Mouse (Mus musculus) limb, embryonic 14.5 days (tissue): Measurements from ENCODE around the gene Trh. TPM values are rescaled to one million over a fixed set of nuclear protein-coding genes. Genes with fewer than 3 reads are reported as not detected.

Experiments
- ATAC-seq: fragments of 200-750 bp; cut with Nextera tagmentation; 2 replicates; pipeline ENCODE4 v1.8.0; 2017; ENCODE audit warnings: low read depth, moderate number of reproducible peaks, moderate TSS enrichment; ENCODE audit not compliant: low FRiP score
- DNase-seq: peaks from one replicate; pipeline ENCODE4 v3.0.0-alpha.2; 2015; ENCODE audit warnings: low spot score
- H3K27ac ChIP-seq: fragments of 300-500 bp; sonication (generic); replicated peaks from 2 replicates; pipeline ENCODE4 v1.5.1; 2014; ENCODE audit warnings: low read depth, mild to moderate bottlenecking, low read length, moderate library complexity, mixed read lengths
- H3K27me3 ChIP-seq: fragments of 300-500 bp; sonication (generic); 2 replicates; pipeline ENCODE4 v1.6.1; 2014; ENCODE audit warnings: low read length, mixed read lengths; ENCODE audit not compliant: control insufficient read depth, insufficient read depth
- H3K36me3 ChIP-seq: fragments of 300-500 bp; sonication (generic); 2 replicates; pipeline ENCODE4 v1.6.1; 2014; ENCODE audit warnings: mild to moderate bottlenecking, low read length, moderate library complexity, mixed read lengths; ENCODE audit not compliant: control insufficient read depth, insufficient read depth
- H3K4me1 ChIP-seq: fragments of 300-500 bp; sonication (generic); 2 replicates; pipeline ENCODE4 v1.6.1; 2014; ENCODE audit warnings: antibody characterized with exemption, low read length, mixed read lengths; ENCODE audit not compliant: control insufficient read depth, insufficient read depth
- H3K4me2 ChIP-seq: fragments of 300-500 bp; sonication (generic); replicated peaks from 2 replicates; pipeline ENCODE4 v1.6.1; 2014; ENCODE audit warnings: low read depth, mild to moderate bottlenecking, low read length, moderate library complexity; ENCODE audit not compliant: severe bottlenecking
- H3K4me3 ChIP-seq: fragments of 300-500 bp; sonication (generic); replicated peaks from 2 replicates; pipeline ENCODE4 v1.5.1; 2014; ENCODE audit warnings: low read length
- H3K9ac ChIP-seq: fragments of 300-500 bp; sonication (generic); 2 replicates; pipeline ENCODE4 v1.6.1; 2014; ENCODE audit warnings: mild to moderate bottlenecking, low read depth, low read length, moderate library complexity; ENCODE audit not compliant: severe bottlenecking
- H3K9me3 ChIP-seq: fragments of 300-500 bp; sonication (generic); 2 replicates; pipeline ENCODE4 v1.6.1; 2016; ENCODE audit warnings: low read length; ENCODE audit not compliant: control insufficient read depth
- POLR2A ChIP-seq: fragments of 200-500 bp; IDR thresholded peaks from 2 replicates; pipeline ENCODE4 v1.8.0; 2012; ENCODE audit warnings: inconsistent platforms, mild to moderate bottlenecking, moderate library complexity, borderline replicate concordance; ENCODE audit not compliant: insufficient read depth, insufficient read length; ENCODE audit errors: extremely low read depth
- WGBS: fragments of 180-500 bp; shearing (Covaris S2); extraction: QIAGEN DNeasy Blood & Tissue Kit; methylation state at CpG from one replicate; pipeline ENCODE4 v1.1.7; 2014; 5-methylcytosine and 5-hydroxymethylcytosine counted together
- polyA plus RNA-seq, 2 experiments: library from polyadenylated mRNA; depleted of rRNA in 1 of 2; stranded (reverse) in 1 of 2; unstranded in 1 of 2; fragments of >200 nt; fragmentation: Nextera tagmentation in 1 of 2; extraction: Ambion mirVana in 1 of 2; gene quantifications; 2 replicates each; pipeline versions ENCODE4 v1.2.1 to v1.2.3; 2012 to 2014

Gene Trh
- polyA plus RNA-seq, 2 experiments = 0.18 TPM; not detected in 1

DNA sequence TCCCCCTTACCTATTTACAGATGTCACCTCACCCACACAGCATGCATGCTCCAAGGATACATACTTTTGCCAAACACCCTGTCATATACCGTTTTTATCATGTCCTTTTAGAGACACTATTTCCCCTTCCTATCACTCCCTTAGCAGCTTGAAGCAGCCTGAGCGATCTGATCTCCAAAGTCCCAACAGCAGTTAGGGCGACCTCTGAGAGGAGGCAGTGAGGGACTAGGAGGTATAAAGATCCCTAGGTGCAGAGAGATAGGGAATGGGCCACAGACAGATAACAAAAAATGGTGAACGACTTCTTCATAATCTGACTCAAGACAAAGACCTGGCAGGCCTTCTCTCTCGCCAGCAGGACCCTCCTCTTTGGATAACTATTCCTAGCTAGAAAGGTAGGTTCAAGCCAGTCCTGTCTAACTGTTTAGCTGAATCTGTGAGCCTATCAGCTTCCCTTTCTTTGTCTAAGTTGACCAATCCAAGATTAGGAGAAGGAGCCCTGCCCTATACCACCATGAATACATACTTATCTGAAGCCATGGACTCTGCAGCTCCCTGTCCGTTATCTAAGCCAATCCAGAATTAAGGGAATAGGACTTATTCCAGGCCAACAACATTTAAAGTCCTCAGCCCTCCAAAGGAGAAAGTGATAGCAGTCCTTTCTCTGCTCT, 29.3 kb upstream of the Trh start:
- TF ChIP-seq POLR2A = no peak
- ATAC-seq (no peak), DNase-seq (no peak)
- H3K9me3 ChIP-seq = no peaks in the 10 kb centered on the region
- no peak overlapping the region for H3K4me2 ChIP-seq
- WGBS = 79% methylated on average over 6 of the region's 6 CpGs
- no peak overlapping the region for H3K4me3 ChIP-seq
- H3K4me1 ChIP-seq = no peaks in the 10 kb centered on the region
- H3K9ac ChIP-seq = no peak overlapping the region
- no peaks in the 10 kb centered on the region for H3K36me3 ChIP-seq
- H3K27me3 ChIP-seq = no peaks in the 10 kb centered on the region
- no peak overlapping the region for H3K27ac ChIP-seq

DNA sequence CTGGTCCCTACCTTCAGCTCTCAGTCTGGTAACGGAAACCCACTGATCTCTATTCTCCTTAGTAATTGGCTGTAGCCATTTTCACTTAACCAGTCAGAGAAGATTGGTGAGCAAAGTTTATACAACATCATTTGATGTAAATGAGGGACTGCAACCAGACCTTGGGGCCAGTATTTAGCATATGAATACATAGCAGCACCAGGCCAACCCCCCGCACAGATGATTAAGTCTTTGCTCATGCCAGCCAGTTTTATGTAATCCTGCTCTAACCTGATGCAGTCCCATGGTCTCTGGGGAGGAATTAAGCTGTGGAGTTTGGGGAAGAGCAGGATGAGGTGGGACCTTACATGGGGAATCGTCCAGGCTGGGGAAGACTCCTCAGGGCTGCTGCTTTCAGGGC, 28.2 kb upstream of the Trh start:
- WGBS = 62% methylated on average over 3 of the region's 3 CpGs
- no peak overlapping the region for H3K9ac ChIP-seq
- no peak overlapping the region for H3K4me2 ChIP-seq
- H3K9me3 ChIP-seq = no peaks in the 10 kb centered on the region
- no peaks in the 10 kb centered on the region for H3K27me3 ChIP-seq
- H3K4me3 ChIP-seq = no peak overlapping the region
- no peak for TF ChIP-seq POLR2A
- ATAC-seq (no peak), DNase-seq (no peak)
- no peak overlapping the region for H3K27ac ChIP-seq
- no peaks in the 10 kb centered on the region for H3K36me3 ChIP-seq
- no peaks in the 10 kb centered on the region for H3K4me1 ChIP-seq

DNA sequence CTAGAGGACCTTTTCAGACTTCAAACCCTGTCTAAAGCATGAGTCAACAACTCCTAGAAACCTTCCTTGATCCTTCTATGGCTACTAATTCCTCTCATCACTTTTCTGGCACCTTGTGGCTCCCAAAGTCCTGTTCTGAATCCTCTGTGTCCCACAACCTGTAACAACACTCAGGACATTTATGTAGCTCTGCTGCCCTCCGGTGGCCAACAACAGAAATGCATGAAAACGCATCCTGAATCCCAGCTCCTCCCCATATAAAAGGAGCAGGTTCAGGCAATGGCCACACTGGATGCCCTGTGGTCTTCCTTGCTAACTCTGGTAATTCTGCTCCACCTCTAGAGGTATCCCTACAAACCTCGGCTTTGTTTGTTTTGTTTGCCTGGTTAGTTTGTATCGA, 24.6 kb upstream of the Trh start:
- H3K27me3 ChIP-seq = no peaks in the 10 kb centered on the region
- no peak overlapping the region for H3K4me3 ChIP-seq
- no peak overlapping the region for H3K27ac ChIP-seq
- no peak overlapping the region for H3K4me2 ChIP-seq
- ATAC-seq = no peak
- H3K9me3 ChIP-seq = no peaks in the 10 kb centered on the region
- H3K4me1 ChIP-seq = no peaks in the 10 kb centered on the region
- WGBS = 10% methylated on average over 4 of the region's 4 CpGs
- no peak overlapping the region for H3K9ac ChIP-seq
- no peak for TF ChIP-seq POLR2A
- H3K36me3 ChIP-seq = no peaks in the 10 kb centered on the region
- DNase-seq = peak; percentile 71

DNA sequence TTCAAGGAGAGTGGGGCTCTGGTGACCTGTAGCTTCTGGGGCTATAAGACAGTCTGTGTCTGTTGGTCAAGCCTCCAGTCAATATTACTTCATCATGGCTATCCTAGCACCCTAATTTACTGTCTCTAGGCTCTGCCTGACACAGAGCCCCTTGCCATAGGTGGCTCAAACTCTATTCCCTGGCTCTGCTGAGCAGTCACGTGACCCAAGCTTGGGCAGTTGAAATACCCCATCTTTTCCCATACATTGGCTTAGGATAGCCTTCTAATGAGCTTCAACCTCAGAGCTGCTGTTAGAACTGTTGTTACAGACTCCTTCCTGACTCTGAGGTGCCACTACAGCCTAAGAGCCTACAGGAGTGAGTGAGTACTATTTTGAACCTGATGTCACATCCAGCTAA, 23.6 kb upstream of the Trh start:
- no peaks in the 10 kb centered on the region for H3K4me1 ChIP-seq
- no peak overlapping the region for H3K9ac ChIP-seq
- H3K27ac ChIP-seq = no peak overlapping the region
- ATAC-seq (no peak), DNase-seq (no peak)
- no peaks in the 10 kb centered on the region for H3K9me3 ChIP-seq
- H3K36me3 ChIP-seq = no peaks in the 10 kb centered on the region
- no peaks in the 10 kb centered on the region for H3K27me3 ChIP-seq
- no peak overlapping the region for H3K4me2 ChIP-seq
- no peak overlapping the region for H3K4me3 ChIP-seq
- 56% methylated on average over 1 of the region's 1 CpGs for WGBS
- TF ChIP-seq POLR2A = no peak

DNA sequence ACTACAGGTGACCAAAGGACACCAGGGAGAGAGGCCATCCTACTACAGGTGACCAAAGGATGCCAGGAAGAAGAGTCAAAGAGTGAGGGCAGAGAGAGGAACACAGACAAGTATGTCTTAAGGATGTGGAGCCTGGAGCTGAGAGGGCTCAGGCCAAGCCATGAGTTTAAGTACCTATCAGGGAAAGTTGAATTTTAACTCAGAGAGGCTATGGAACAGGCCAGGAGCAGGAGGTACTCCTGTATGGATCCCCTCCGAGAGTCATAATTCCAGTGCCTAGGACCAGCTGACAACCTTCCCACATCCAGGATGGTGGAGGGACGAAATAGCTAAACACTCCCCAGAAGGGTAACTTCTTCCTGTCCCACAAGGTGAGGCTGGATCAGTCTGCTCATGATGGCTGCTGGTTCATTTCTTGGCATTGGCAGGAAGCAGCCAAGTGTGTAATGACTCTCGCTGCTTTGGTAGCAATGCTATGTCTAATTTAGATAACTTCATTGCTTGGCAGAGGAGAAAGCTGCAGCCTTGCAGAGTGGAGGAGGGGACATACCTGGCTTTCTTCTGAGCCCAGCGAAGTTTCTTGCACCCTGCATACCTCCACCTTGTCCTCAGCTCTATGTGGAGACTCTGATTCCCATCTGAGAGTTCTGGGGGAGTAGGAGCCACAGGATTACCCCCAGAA, 16.9 kb upstream of the Trh start:
- H3K4me3 ChIP-seq = no peak overlapping the region
- WGBS = 65% methylated on average over 4 of the region's 4 CpGs
- ATAC-seq = no peak
- H3K4me2 ChIP-seq = no peak overlapping the region
- H3K9me3 ChIP-seq = no peaks in the 10 kb centered on the region
- H3K27ac ChIP-seq = no peak overlapping the region
- no peaks in the 10 kb centered on the region for H3K27me3 ChIP-seq
- H3K36me3 ChIP-seq = no peaks in the 10 kb centered on the region
- no peak for TF ChIP-seq POLR2A
- no peak for DNase-seq
- H3K9ac ChIP-seq = no peak overlapping the region
- H3K4me1 ChIP-seq = no peaks in the 10 kb centered on the region
